Mouse (Mus musculus): ENCODE measurements at regions not wholly inside any gene's neighbourhood (a gene's known extent, or its start where the extent isn't known, plus 50 kb on each side); places are given as distances from the start of the nearest gene placed in this dataset.

- DNase-seq (ENCODE audit: low spot score) (no peak), ATAC-seq (replicated peaks; ENCODE audit: low FRiP score, low read depth) (no peak)
- Histone ChIP-seq H3K4me1 (replicated peaks; ENCODE audit: insufficient read depth, low read length) (no peaks in the 10 kb centered on the region), H3K9me3 (replicated peaks; ENCODE audit: low read length) (no peaks in the 10 kb centered on the region), H3K27me3 (ENCODE audit: insufficient read depth, low read length) (no peaks in the 10 kb centered on the region), H3K9ac (ENCODE audit: low read depth, low read length) (no peak overlapping the region), H3K36me3 (ENCODE audit: insufficient read depth, low read length) (no peaks in the 10 kb centered on the region), H3K4me2 (ENCODE audit: low read length) (no peak overlapping the region), H3K27ac (no peak overlapping the region), H3K4me3 (replicated peaks; ENCODE audit: low read depth, low read length) (no peak overlapping the region)
- WGBS = 69% methylated on average over 11 of the region's 11 CpGs
- TF ChIP-seq CTCF (IDR thresholded peaks at IDR 0.05; ENCODE audit: low read depth) = no peak
Measured at GRCm38 (mm10) chr15:11455366-11455785, 55.9 kb upstream of the Tars start.

- H3K4me3 ChIP-seq (replicated peaks; ENCODE audit: low read depth, low read length) = no peak overlapping the region
- H3K9me3 ChIP-seq (replicated peaks; ENCODE audit: low read length) = no peaks in the 10 kb centered on the region
- DNase-seq (ENCODE audit: low spot score) (no peak), ATAC-seq (replicated peaks; ENCODE audit: low FRiP score, low read depth) (no peak)
- 97% methylated on average over 1 of the region's 1 CpGs for WGBS
- H3K9ac ChIP-seq (ENCODE audit: low read depth, low read length) = no peak overlapping the region
- TF ChIP-seq CTCF (IDR thresholded peaks at IDR 0.05; ENCODE audit: low read depth) = no peak
- H3K4me1 ChIP-seq (replicated peaks; ENCODE audit: insufficient read depth, low read length) = no peaks in the 10 kb centered on the region
- no peak overlapping the region for H3K4me2 ChIP-seq (ENCODE audit: low read length)
- H3K36me3 ChIP-seq (ENCODE audit: insufficient read depth, low read length) = no peaks in the 10 kb centered on the region
- H3K27ac ChIP-seq = no peak overlapping the region
- H3K27me3 ChIP-seq (ENCODE audit: insufficient read depth, low read length) = no peaks in the 10 kb centered on the region
Measured at GRCm38 (mm10) chr15:11453997-11454396, 54.5 kb upstream of the Tars start.

- Histone ChIP-seq H3K36me3 (ENCODE audit: insufficient read depth, low read length) (no peaks in the 10 kb centered on the region), H3K27ac (no peak overlapping the region), H3K4me1 (replicated peaks; ENCODE audit: insufficient read depth, low read length) (no peaks in the 10 kb centered on the region), H3K4me2 (ENCODE audit: low read length) (no peak overlapping the region), H3K27me3 (ENCODE audit: insufficient read depth, low read length) (no peaks in the 10 kb centered on the region), H3K9ac (ENCODE audit: low read depth, low read length) (no peak overlapping the region), H3K4me3 (replicated peaks; ENCODE audit: low read depth, low read length) (no peak overlapping the region), H3K9me3 (replicated peaks; ENCODE audit: low read length) (no peaks in the 10 kb centered on the region)
- no peak for ATAC-seq (replicated peaks; ENCODE audit: low FRiP score, low read depth)
- TF ChIP-seq CTCF (IDR thresholded peaks at IDR 0.05; ENCODE audit: low read depth) = no peak
- DNase-seq (ENCODE audit: low spot score) = no peak
- WGBS = 61% methylated on average over 1 of the region's 1 CpGs
Measured at GRCm38 (mm10) chr15:11451635-11452034, 52.2 kb upstream of the Tars start.

Data from kidney, postnatal 0 days (tissue).